Mouse (Mus musculus) frontal cortex, postnatal 25 days (tissue): ENCODE measurements around the gene Selenoo.

ENCODE experiments used
- DNase-seq, 2 experiments: peaks; one replicate each; pipeline ENCODE4 v3.0.0; 2022; ENCODE audit warnings: low spot score in 2 of 2

The Selenoo gene

DNA sequence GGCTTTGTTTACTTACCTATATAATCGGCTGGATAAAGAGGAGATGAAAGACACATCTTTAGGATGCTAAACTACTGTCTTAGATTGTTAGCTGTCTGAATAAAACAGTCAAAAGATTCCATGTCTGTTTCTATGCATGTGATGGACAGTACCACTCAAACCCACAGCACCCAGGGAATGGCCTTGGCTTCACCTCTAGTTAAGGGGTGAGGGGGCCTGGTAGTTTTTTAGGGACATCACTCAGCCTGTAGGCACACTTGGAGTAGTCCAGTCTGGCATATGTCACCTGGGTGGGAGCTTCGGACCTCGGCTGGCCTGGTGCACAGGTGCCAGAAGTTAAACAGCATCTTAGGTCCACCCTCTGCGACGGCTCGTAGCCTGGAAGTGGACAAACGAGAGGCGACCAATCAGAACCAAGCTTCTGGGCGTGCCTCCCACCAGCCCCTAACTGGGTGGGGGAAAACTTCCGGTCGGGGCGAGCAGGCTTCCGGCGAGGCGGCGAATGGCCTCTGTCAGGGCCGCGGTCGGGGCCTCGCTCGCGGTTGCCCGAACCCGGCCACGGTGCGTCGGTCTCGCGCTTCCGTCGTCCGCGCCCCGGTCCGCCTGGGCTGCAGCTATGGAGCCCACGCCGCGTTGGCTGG lies at the start of gene Selenoo:
Selenoo (plus strand) TSS at position 478 of the 641 bp plus-strand sequence.
- DNase-seq: peak; percentile 72 to 84

DNA sequence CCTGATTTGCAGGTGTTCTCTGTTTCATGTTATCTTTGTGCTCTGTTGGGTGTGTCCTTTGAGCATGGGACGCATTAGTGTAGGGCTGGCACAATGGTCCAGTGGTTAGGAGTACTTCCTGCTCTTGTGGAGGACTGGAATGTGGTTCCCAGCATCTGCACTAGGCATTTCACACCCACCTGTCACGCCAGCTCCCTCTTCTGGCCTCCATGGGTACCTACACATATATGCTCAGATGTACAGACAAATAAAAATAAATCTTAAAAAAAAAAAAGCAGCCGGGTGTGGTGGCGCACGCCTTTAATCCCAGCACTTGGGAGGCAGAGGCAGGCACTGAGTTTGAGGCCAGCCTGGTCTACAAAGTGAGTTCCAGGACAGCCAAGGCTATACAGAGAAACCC lies 44.5 kb upstream of the Selenoo start:
- no peak for DNase-seq

DNA sequence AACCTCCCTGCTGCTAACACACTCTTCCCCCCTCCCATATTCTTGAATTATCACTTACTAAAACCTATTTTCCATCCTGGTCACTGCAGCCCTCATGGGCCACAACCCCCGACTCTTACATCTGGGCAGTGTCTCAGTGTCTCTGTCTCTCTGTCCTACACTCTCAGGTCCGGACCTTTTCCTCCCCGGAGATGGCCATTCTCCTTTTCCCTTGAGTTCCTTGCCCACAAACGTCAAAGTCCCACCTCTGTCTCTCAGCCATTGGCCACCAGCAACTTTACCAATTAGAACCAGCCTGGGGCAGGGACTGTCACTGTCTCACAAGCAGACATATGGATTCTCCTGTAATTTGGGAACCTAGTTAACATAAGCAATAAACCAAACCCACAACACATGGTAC lies 42.5 kb upstream of the Selenoo start:
- DNase-seq: no peak

DNA sequence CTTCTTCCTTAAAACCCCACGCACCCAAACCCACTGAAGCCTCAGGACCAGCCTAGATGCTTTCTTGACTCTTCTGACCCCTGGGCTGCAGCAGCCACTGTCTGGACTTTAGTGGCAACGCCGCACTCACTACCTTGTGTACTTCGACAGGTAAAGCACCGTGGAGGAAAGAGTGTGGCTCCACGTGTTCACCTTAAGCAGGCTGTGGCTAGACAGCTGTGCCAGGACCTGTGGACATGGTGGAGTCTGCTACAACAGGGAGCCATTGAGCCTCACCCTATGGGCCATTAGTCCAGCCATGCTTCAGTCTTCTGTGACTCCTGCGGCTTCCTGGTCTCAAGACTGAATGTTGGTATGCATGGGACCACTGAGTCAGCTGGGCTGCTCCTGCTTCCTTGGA lies 34.2 kb upstream of the Selenoo start:
- no peak for DNase-seq

GRCm38 (mm10) chr15:89058736-89059135 lies 30.1 kb upstream of the Selenoo start:
- DNase-seq: no peak

- peak in 1 of 2 experiments; percentile 27 for DNase-seq
Observed at GRCm38 (mm10) chr15:89059161-89059931, 29.5 kb upstream of the Selenoo start, which contains the start of gene Panx2. Gene Panx2 (plus strand): TSS chr15:89059734.

DNA sequence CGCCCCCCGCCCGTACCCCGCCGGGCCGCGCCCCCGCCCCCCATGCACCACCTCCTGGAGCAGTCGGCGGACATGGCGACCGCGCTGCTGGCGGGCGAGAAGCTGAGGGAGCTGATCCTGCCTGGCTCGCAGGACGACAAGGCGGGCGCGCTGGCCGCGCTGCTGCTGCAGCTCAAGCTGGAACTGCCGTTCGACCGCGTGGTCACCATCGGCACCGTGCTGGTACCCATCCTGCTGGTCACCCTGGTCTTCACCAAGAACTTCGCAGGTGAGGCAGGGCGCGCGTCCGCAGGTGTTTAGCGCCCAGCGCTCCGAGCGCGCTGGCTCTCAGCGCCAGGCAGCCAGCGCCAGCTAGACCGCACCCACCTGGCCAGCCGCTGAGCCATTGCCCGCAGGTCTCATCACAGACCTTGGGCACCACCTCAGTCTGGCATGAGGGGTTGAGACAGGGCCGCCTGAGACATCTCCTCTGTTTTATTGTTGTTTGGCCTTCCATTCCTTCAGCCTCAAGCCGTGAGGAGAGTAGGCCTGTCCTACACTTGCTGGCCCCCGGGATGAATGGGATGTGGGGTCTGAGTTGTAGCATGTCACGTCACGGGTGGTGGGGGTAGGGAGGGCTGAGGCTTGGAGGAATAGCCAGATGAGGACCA lies 28.7 kb upstream of the Selenoo start:
- DNase-seq: peak in 1 of 2 experiments; percentile 33

DNA sequence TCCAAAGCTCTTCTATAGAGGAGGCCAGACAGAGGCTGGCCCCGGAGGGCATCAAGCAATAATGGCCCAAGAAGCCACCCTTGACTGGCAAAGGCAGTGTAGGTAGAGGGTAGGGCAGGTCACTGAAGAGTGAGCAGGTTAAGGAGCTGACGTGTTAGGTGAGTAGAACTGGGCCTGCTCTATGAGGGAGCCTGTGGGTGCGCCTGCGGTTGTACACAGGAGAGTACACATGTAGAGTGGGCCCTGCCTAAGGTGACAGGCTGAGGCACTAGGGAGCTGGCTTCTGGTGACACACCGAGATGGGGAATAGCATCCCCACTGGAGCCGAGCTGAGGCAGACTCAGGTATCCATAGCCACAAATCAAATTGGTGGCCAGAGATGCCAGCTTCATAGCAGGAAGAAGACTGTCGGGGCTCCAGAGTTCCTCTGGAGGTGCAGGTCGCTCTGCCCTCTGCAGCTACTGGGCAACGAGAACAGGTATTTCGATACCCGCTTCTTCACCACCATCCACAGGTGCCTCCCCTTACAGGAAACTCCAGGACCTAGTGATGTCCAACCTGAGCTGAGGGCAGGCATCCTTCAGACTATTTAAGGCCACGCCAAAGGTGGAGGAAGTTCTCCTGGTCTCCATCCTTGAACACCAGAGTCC lies 27.9 kb upstream of the Selenoo start:
- DNase-seq: peak in 1 of 2 experiments; percentile 4

- no peak for DNase-seq
Observed at GRCm38 (mm10) chr15:89061761-89062517, 26.9 kb upstream of the Selenoo start.

- no peak for DNase-seq
Observed at GRCm38 (mm10) chr15:89062518-89062910, 26.4 kb upstream of the Selenoo start.

- DNase-seq: no peak
Observed at GRCm38 (mm10) chr15:89063001-89063400, 25.9 kb upstream of the Selenoo start.

DNA sequence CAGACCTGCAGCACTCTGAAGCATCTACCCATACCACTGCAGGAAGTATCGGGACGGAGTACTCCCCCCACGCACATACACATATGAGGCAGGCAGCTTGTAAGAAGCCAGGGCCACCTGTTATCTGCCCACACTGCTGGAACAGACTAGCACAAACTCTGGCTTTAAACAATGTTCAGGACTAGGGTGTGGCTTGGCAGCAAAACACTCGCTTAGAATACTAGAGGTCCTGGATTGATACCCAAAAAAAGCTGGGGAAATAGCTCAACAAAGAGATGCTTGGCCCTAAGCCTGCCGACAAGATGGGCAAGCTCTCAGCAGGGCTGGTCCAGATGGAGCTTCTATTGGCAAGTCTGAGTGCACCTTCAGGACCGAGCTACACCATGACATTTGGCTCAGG lies 25.3 kb upstream of the Selenoo start:
- no peak for DNase-seq

- DNase-seq: no peak
Observed at GRCm38 (mm10) chr15:89064891-89065290, 24.0 kb upstream of the Selenoo start.

GRCm38 (mm10) chr15:89067609-89068008 lies 21.3 kb upstream of the Selenoo start:
- no peak for DNase-seq

- no peak for DNase-seq
Observed at GRCm38 (mm10) chr15:89068226-89068625, 20.7 kb upstream of the Selenoo start.

- no peak for DNase-seq
Observed at GRCm38 (mm10) chr15:89069336-89069840, 19.5 kb upstream of the Selenoo start.

DNA sequence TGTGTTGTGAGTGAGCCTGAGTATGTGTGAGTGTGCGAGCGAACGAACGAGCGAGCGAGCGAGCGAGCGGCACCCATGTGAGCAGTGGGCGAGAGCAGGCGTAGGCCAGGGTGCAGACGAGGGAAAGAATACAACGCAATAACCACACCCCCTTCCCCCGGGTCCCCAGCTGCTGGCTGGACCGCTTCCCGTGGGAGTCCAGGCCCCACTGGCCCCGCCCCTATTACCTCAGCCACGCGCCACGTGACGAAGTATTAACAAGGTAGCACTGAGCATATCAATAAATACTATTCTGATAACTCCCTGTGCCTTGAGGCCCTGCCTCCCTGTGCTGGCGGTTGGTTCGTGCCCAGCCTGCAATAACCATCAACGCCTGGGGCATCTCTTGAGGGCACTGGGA lies 18.3 kb upstream of the Selenoo start:
- no peak for DNase-seq

DNA sequence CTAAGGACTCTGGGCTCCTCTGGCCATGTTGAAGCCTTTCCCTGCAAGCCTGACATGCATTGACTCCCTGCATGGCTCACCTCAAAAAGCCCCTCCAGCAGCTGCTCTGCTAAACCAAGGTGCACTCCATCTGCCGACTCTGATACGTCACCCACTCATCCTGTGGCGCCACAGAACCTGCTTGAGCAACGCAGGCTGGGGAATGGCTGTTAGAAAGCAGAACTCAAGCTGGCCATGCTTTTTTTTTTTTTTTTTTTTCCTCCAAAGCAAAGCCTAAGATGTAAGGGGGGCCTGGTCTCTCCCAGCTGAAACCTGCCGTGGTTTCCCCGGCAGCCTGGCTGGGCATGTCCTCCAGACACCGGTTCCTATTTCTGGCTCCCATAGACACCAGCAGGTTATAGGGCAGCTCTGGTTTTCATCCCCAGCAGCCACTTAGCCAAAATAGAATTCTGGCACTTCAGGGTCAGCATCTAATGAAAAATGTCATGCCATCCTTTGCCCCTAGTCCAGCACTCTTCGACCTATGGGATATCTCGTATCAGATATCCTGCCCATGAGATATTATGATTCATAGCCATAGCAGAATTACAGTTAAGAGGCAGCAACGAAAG lies 14.8 kb upstream of the Selenoo start:
- no peak for DNase-seq

- DNase-seq: no peak
Observed at GRCm38 (mm10) chr15:89074613-89075477, 14.0 kb upstream of the Selenoo start, which contains the start of gene Trabd. Gene Trabd (plus strand): TSS chr15:89075124.
